Mouse (Mus musculus) lung, embryonic 15.5 days (tissue): ENCODE results near the gene Echdc2. TPM values are rescaled to one million over a fixed set of nuclear protein-coding genes. Genes with fewer than 3 reads are reported as not detected.

Experiments used
- ATAC-seq: fragments of 200-750 bp; cut with Nextera tagmentation; 2 replicates; pipeline ENCODE4 v1.8.0; 2017; ENCODE audit warnings: moderate number of reproducible peaks, borderline replicate concordance; ENCODE audit not compliant: low FRiP score, low TSS enrichment; ENCODE audit errors: extremely low read depth
- H3K27ac ChIP-seq: fragments of 300-500 bp; sonication (generic); 2 replicates; pipeline ENCODE4 v1.5.1; 2015; ENCODE audit warnings: moderate library complexity, mild to moderate bottlenecking, inconsistent platforms
- H3K27me3 ChIP-seq: fragments of 300-500 bp; sonication (generic); 2 replicates; pipeline ENCODE4 v1.6.1; 2015; ENCODE audit warnings: inconsistent platforms
- H3K36me3 ChIP-seq: fragments of 300-500 bp; sonication (generic); 2 replicates; pipeline ENCODE4 v1.6.1; 2015; ENCODE audit warnings: inconsistent platforms
- H3K4me1 ChIP-seq: fragments of 300-500 bp; sonication (generic); 2 replicates; pipeline ENCODE4 v1.6.1; 2015; ENCODE audit warnings: inconsistent platforms
- H3K4me2 ChIP-seq: fragments of 300-500 bp; sonication (generic); 2 replicates; pipeline ENCODE4 v1.6.1; 2015; ENCODE audit warnings: inconsistent platforms, mild to moderate bottlenecking, moderate library complexity
- H3K4me3 ChIP-seq: fragments of 300-500 bp; sonication (generic); 2 replicates; pipeline ENCODE4 v1.5.1; 2015; ENCODE audit warnings: mild to moderate bottlenecking, inconsistent platforms
- H3K9ac ChIP-seq: fragments of 300-500 bp; sonication (generic); 2 replicates; pipeline ENCODE4 v1.6.1; 2015; ENCODE audit warnings: inconsistent platforms
- H3K9me3 ChIP-seq: fragments of 300-500 bp; sonication (generic); 2 replicates; pipeline ENCODE4 v1.6.1; 2016; ENCODE audit warnings: inconsistent platforms
- WGBS: fragments of 180-500 bp; shearing (Covaris S2); methylation state at CpG from one replicate; pipeline ENCODE4 v1.1.7; 2015; 5-methylcytosine and 5-hydroxymethylcytosine counted together
- polyA plus RNA-seq: library from polyadenylated mRNA; unstranded; fragments of >200 nt; fragmentation: Nextera tagmentation; extraction: Ambion mirVana; gene quantifications from 2 replicates; pipeline ENCODE4 v1.2.1, GENCODE M21; 2015

Echdc2 gene
- polyA plus RNA-seq, 1 experiment from 2014 or later, result 46.7 TPM

- Histone ChIP-seq H3K4me3 (no peak overlapping the region), H3K4me1 (peaks cover 9% of the 10 kb centered on the region), H3K9ac (no peak overlapping the region), H3K4me2 (no peak overlapping the region), H3K36me3 (no peaks in the 10 kb centered on the region), H3K27me3 (peaks cover 20% of the 10 kb centered on the region), H3K9me3 (no peaks in the 10 kb centered on the region), H3K27ac (no peak overlapping the region)
- WGBS, result 82% methylated on average over 2 of the region's 2 CpGs
- no peak for ATAC-seq
Measured at GRCm38 (mm10) chr4:108213023-108213422, 47.8 kb downstream of the Echdc2 start.

- Histone ChIP-seq H3K9ac (peak within 1 kb of the TSS; percentile 38), H3K4me2 (peak within 1 kb of the TSS; percentile 91), H3K27me3 (peaks cover 40% of the 10 kb centered on the region), H3K9me3 (no peaks in the 10 kb centered on the region), H3K4me3 (peak within 1 kb of the TSS; percentile 52), H3K4me1 (peaks cover 15% of the 10 kb centered on the region), H3K36me3 (no peaks in the 10 kb centered on the region), H3K27ac (no peak within 1 kb of the TSS)
- ATAC-seq, result peak; percentile 64; the same call in 1 of the 2 replicates
- WGBS, result 1% methylated on average over 60 of the region's 107 CpGs
Measured at GRCm38 (mm10) chr4:108217332-108218179, 52.3 kb downstream of the Echdc2 start, which contains the start of gene Zyg11a. Gene Zyg11a (minus strand): TSS chr4:108218048.

DNA sequence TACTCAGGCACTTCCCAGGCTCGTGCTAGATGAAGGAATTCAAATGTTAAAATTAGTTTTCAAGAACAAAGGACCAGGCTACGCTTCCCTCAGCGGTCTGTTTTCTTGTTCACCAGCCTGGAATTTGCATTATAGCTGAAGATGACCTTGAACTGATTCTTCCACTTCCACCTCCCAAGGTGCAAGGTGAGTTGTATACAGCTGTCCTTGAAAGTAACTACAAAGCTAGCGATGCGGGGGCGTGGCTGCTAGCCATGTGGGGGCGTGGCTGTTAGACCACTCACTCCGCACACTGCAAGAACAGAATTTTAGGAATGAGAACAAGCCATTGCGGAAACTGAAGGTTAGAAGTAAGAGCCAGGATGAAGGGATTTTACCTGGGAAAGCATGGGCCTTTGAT lies 53.8 kb downstream of the Echdc2 start:
- H3K4me1 ChIP-seq, result peaks cover 15% of the 10 kb centered on the region
- H3K4me3 ChIP-seq, result no peak overlapping the region
- peak overlapping the region; percentile 23; the same call in 1 of the 2 replicates for H3K4me2 ChIP-seq
- no peaks in the 10 kb centered on the region for H3K36me3 ChIP-seq
- no peaks in the 10 kb centered on the region for H3K9me3 ChIP-seq
- H3K27me3 ChIP-seq, result peaks cover 40% of the 10 kb centered on the region
- H3K27ac ChIP-seq, result no peak overlapping the region
- no peak for ATAC-seq
- WGBS, result 3% methylated on average over 9 of the region's 9 CpGs
- no peak overlapping the region for H3K9ac ChIP-seq

- Histone ChIP-seq H3K36me3 (no peaks in the 10 kb centered on the region), H3K27ac (no peak overlapping the region), H3K4me3 (no peak overlapping the region), H3K9me3 (no peaks in the 10 kb centered on the region), H3K9ac (no peak overlapping the region), H3K4me2 (no peak overlapping the region), H3K27me3 (peaks cover 25% of the 10 kb centered on the region), H3K4me1 (peaks cover 11% of the 10 kb centered on the region)
- 89% methylated on average over 5 of the region's 5 CpGs for WGBS
- no peak for ATAC-seq
Measured at GRCm38 (mm10) chr4:108222507-108222906, 57.3 kb downstream of the Echdc2 start.

DNA sequence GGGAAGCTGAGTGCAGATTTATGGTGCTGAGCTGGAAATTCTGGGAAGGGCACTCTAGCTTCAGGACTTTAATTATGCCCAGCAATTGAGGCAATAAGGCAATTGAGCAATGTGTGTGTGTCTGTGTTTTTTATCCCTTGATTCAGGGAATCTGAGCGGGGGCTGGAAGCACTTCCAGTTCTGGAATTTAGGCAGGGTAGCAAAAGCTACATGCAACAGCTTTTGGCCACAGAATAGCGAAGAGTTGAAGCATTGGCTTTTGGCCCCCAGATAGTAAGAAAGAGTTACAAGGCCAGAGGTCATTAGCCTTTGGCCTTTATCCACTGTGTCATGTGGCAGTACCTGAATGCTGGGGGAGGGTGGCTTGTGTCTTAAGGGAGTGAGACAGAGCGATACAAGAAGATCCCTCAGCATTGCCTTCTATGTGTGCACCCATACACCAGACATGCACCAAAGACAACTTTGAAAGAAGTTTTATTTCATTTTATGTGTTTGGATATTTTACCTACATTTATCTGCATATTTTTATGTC lies 60.2 kb downstream of the Echdc2 start:
- no peaks in the 10 kb centered on the region for H3K9me3 ChIP-seq
- no peak overlapping the region for H3K27ac ChIP-seq
- no peak overlapping the region for H3K4me3 ChIP-seq
- H3K36me3 ChIP-seq, result no peaks in the 10 kb centered on the region
- H3K9ac ChIP-seq, result no peak overlapping the region
- ATAC-seq, result no peak
- H3K27me3 ChIP-seq, result no peaks in the 10 kb centered on the region
- 68% methylated on average over 3 of the region's 3 CpGs for WGBS
- H3K4me2 ChIP-seq, result no peak overlapping the region
- no peaks in the 10 kb centered on the region for H3K4me1 ChIP-seq

Other genes with a start within 250 kb of the Echdc2 start
- 43.8 and 45.0 TPM in 2 replicates for gene Cpt2, start 241.8 kb upstream of the Echdc2 start, polyA plus RNA-seq
- gene Slc1a7, start 197.1 kb upstream of the Echdc2 start, polyA plus RNA-seq, result 0.10 TPM in 1 of 2 replicates, not detected in the other
- 1.1 and 1.3 TPM in 2 replicates for gene Podn, start 69.0 kb upstream of the Echdc2 start, polyA plus RNA-seq
- 302 and 311 TPM in 2 replicates for gene Scp2, start 20.4 kb upstream of the Echdc2 start, polyA plus RNA-seq
- gene Zyg11a, start 52.6 kb downstream of the Echdc2 start, polyA plus RNA-seq, result 0.06 and 0.11 TPM in 2 replicates
- 9.5 and 9.9 TPM in 2 replicates for gene Zyg11b, start 135.7 kb downstream of the Echdc2 start, polyA plus RNA-seq
- 45.2 and 47.3 TPM in 2 replicates for gene Coa7, start 162.7 kb downstream of the Echdc2 start, polyA plus RNA-seq
- 0.36 and 0.88 TPM in 2 replicates for gene Shisal2a, start 217.9 kb downstream of the Echdc2 start, polyA plus RNA-seq
- gene Gpx7, start 241.5 kb downstream of the Echdc2 start, polyA plus RNA-seq, result 86.3 and 88.2 TPM in 2 replicates